Mouse (Mus musculus) liver, embryonic 12.5 days (tissue): ENCODE results near the gene Ell. TPM values are rescaled to one million over a fixed set of nuclear protein-coding genes. Genes with fewer than 3 reads are reported as not detected.

Experiments
- ATAC-seq: fragments of 200-750 bp; cut with Nextera tagmentation; 2 replicates; pipeline ENCODE4 v1.8.0; 2017; ENCODE audit warnings: moderate number of reproducible peaks, mild to moderate bottlenecking, moderate library complexity
- H3K27ac ChIP-seq: fragments of 300-500 bp; sonication (generic); 2 replicates; pipeline ENCODE4 v1.5.1; 2016; ENCODE audit warnings: mild to moderate bottlenecking
- H3K27me3 ChIP-seq: fragments of 300-500 bp; sonication (generic); replicated peaks from 2 replicates; pipeline ENCODE4 v1.6.1; 2016; ENCODE audit warnings: mild to moderate bottlenecking, moderate library complexity
- H3K36me3 ChIP-seq: fragments of 300-500 bp; sonication (generic); 2 replicates; pipeline ENCODE4 v1.6.1; 2016; ENCODE audit warnings: mild to moderate bottlenecking, moderate library complexity
- H3K4me1 ChIP-seq: fragments of 300-500 bp; sonication (generic); 2 replicates; pipeline ENCODE4 v1.6.1; 2016
- H3K4me2 ChIP-seq: fragments of 300-500 bp; sonication (generic); 2 replicates; pipeline ENCODE4 v1.6.1; 2016; ENCODE audit warnings: mild to moderate bottlenecking, moderate library complexity
- H3K4me3 ChIP-seq: fragments of 300-500 bp; sonication (generic); 2 replicates; pipeline ENCODE4 v1.5.1; 2016; ENCODE audit warnings: mild to moderate bottlenecking, moderate library complexity
- H3K9ac ChIP-seq: fragments of 300-500 bp; sonication (generic); 2 replicates; pipeline ENCODE4 v1.6.1; 2016; ENCODE audit warnings: mild to moderate bottlenecking, moderate library complexity
- H3K9me3 ChIP-seq: fragments of 300-500 bp; sonication (generic); replicated peaks from 2 replicates; pipeline ENCODE4 v1.6.1; 2016; ENCODE audit warnings: mild to moderate bottlenecking, moderate library complexity
- WGBS: fragments of 180-500 bp; shearing (Covaris S2); methylation state at CpG from one replicate; pipeline ENCODE4 v1.1.7; 2016; ENCODE audit not compliant: insufficient replicate concordance; 5-methylcytosine and 5-hydroxymethylcytosine counted together
- polyA plus RNA-seq: library from polyadenylated mRNA; unstranded; fragments of >200 nt; fragmentation: Nextera tagmentation; extraction: Ambion mirVana; gene quantifications from 2 replicates; pipeline ENCODE4 v1.2.1, GENCODE M21; 2016

Gene Ell
- polyA plus RNA-seq, 1 experiment from 2014 or later: 13.1 TPM

- Histone ChIP-seq H3K27me3 (no peaks in the 10 kb centered on the region), H3K36me3 (peaks cover 3% of the 10 kb centered on the region; the same call in 1 of the 2 replicates), H3K27ac (peak overlapping the region; percentile 78), H3K9me3 (no peaks in the 10 kb centered on the region), H3K4me2 (peak overlapping the region; percentile 9), H3K4me3 (no peak overlapping the region), H3K4me1 (peaks cover 90% of the 10 kb centered on the region), H3K9ac (no peak overlapping the region; the same call in 1 of the 2 replicates)
- no peak for ATAC-seq
- WGBS: 47% methylated on average over 6 of the region's 6 CpGs
Observed at GRCm38 (mm10) chr8:70544200-70544687, 5.0 kb downstream of the Ell start.

DNA sequence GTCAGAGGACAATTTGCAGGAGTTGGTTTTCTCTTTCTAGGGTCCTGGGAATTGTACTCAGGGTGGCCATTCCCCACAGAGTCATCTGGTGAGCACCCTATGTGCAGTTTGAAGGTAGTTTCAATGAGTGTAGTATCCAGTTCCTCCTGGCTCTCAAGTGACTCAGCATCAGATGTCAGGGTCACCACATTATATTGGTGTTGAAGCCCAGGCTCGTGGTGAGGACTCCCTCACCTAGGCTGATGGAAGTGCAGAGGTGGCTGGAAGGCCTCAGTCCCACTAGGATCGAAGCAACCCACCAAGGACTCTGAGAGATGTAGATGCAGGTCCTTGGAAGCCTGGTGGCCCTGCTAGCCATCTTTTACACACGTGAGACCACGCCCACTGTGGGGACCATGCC lies 7.2 kb downstream of the Ell start:
- 46% methylated on average over 4 of the region's 4 CpGs for WGBS
- peaks cover 90% of the 10 kb centered on the region for H3K4me1 ChIP-seq
- no peaks in the 10 kb centered on the region for H3K27me3 ChIP-seq
- no peak for ATAC-seq
- H3K9ac ChIP-seq: 0 out of 2 replicates have a peak overlapping the region, but pooled peaks have one; percentile 9
- no peak overlapping the region for H3K4me2 ChIP-seq
- no peak overlapping the region for H3K4me3 ChIP-seq
- no peaks in the 10 kb centered on the region for H3K9me3 ChIP-seq
- H3K36me3 ChIP-seq: peaks cover 3% of the 10 kb centered on the region; the same call in 1 of the 2 replicates
- 0 out of 2 replicates have a peak overlapping the region, but pooled peaks have one; percentile 16 for H3K27ac ChIP-seq

DNA sequence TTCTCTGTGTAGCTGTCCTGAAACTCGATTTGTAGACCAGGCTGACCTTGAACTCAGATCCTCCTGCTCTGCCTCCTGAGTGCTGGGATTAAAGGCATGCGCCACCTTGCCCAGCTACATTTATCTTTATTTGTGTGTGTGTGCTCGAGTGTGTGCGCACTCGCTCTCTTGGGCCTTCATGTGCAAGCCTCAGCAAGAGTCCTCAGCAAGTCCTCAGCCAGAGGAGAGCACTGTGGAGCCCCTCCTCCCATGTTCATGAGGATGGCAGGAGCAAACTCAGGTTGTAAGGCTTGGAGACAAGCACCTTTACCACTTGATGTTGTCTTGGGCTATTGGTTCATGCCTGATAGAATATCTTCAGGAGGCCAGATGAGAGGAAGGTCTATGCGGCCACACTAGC lies 8.5 kb downstream of the Ell start:
- peaks cover 91% of the 10 kb centered on the region for H3K4me1 ChIP-seq
- peaks cover 3% of the 10 kb centered on the region; the same call in 1 of the 2 replicates for H3K36me3 ChIP-seq
- H3K4me3 ChIP-seq: no peak overlapping the region
- H3K9me3 ChIP-seq: no peaks in the 10 kb centered on the region
- H3K27me3 ChIP-seq: no peaks in the 10 kb centered on the region
- ATAC-seq: no peak
- no peak overlapping the region for H3K9ac ChIP-seq
- H3K27ac ChIP-seq: no peak overlapping the region
- WGBS: 74% methylated on average over 6 of the region's 6 CpGs
- H3K4me2 ChIP-seq: no peak overlapping the region

- no peak for ATAC-seq
- Histone ChIP-seq H3K4me1 (peaks cover 91% of the 10 kb centered on the region), H3K27me3 (no peaks in the 10 kb centered on the region), H3K9me3 (no peaks in the 10 kb centered on the region), H3K27ac (no peak overlapping the region), H3K9ac (no peak overlapping the region), H3K4me3 (no peak overlapping the region), H3K4me2 (no peak overlapping the region), H3K36me3 (no peaks in the 10 kb centered on the region; the same call in 1 of the 2 replicates)
- 52% methylated on average over 10 of the region's 10 CpGs for WGBS
Observed at GRCm38 (mm10) chr8:70549412-70550184, 10.3 kb downstream of the Ell start.

GRCm38 (mm10) chr8:70551558-70552161 lies 12.4 kb downstream of the Ell start:
- WGBS: 34% methylated on average over 3 of the region's 3 CpGs

DNA sequence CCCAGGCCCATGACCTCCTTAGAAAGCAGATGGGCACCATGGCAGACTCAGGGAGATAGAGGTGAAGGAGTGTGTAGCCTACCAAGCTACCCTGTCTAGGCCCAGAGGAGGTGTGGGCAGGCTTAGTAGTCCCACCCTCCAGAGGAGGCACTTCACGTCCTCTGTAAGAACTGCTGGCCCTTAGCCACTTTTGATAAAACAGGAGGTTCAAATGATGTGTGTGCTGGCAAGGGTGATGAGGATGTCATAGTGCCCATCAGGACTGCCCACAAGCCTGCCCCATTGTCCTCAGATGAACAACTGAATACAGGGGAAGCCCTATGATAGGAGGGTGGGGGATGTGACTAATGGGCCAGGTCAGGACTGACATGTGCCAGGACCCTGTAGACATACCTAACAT lies 13.6 kb downstream of the Ell start:
- 0 out of 2 replicates have a peak overlapping the region, but pooled peaks have one; percentile 20 for H3K27ac ChIP-seq
- no peaks in the 10 kb centered on the region for H3K9me3 ChIP-seq
- 0 out of 2 replicates have a peak, but pooled peaks cover 2% of the 10 kb centered on the region for H3K36me3 ChIP-seq
- no peak overlapping the region for H3K4me2 ChIP-seq
- H3K9ac ChIP-seq: no peak overlapping the region
- H3K4me3 ChIP-seq: no peak overlapping the region
- ATAC-seq: no peak
- H3K4me1 ChIP-seq: peaks cover 89% of the 10 kb centered on the region
- WGBS: 32% methylated on average over 1 of the region's 1 CpGs
- H3K27me3 ChIP-seq: no peaks in the 10 kb centered on the region

More at GRCm38 (mm10) chr8:70551558-70552161, 12.4 kb downstream of the Ell start:
- H3K9ac ChIP-seq: 0 out of 2 replicates have a peak overlapping the region, but pooled peaks have one; percentile 11
- H3K4me2 ChIP-seq: no peak overlapping the region
- ATAC-seq: no peak
- H3K36me3 ChIP-seq: peaks cover 2% of the 10 kb centered on the region; the same call in 1 of the 2 replicates
- peak overlapping the region; percentile 13; the same call in 1 of the 2 replicates for H3K27ac ChIP-seq
- H3K4me3 ChIP-seq: no peak overlapping the region
- no peaks in the 10 kb centered on the region for H3K27me3 ChIP-seq
- peaks cover 89% of the 10 kb centered on the region for H3K4me1 ChIP-seq
- no peaks in the 10 kb centered on the region for H3K9me3 ChIP-seq

- ATAC-seq: no peak
- H3K27ac ChIP-seq: no peak overlapping the region
- H3K4me3 ChIP-seq: no peak overlapping the region
- no peak overlapping the region for H3K9ac ChIP-seq
- peaks cover 89% of the 10 kb centered on the region for H3K4me1 ChIP-seq
- H3K4me2 ChIP-seq: no peak overlapping the region
- 0 out of 2 replicates have a peak, but pooled peaks cover 2% of the 10 kb centered on the region for H3K36me3 ChIP-seq
- H3K27me3 ChIP-seq: no peaks in the 10 kb centered on the region
- H3K9me3 ChIP-seq: no peaks in the 10 kb centered on the region
Observed at GRCm38 (mm10) chr8:70553740-70554139, 14.5 kb downstream of the Ell start.

- H3K36me3 ChIP-seq: 0 out of 2 replicates have a peak, but pooled peaks cover 6% of the 10 kb centered on the region
- no peaks in the 10 kb centered on the region for H3K27me3 ChIP-seq
- H3K9ac ChIP-seq: no peak overlapping the region
- 0 out of 2 replicates have a peak, but pooled peaks have one; percentile 29 for ATAC-seq
- no peak overlapping the region for H3K4me2 ChIP-seq
- H3K4me3 ChIP-seq: no peak overlapping the region
- 66% methylated on average over 4 of the region's 4 CpGs for WGBS
- H3K27ac ChIP-seq: peak overlapping the region; percentile 67
- H3K4me1 ChIP-seq: peaks cover 91% of the 10 kb centered on the region
- H3K9me3 ChIP-seq: no peaks in the 10 kb centered on the region
Observed at GRCm38 (mm10) chr8:70555079-70555747, 16.0 kb downstream of the Ell start.

GRCm38 (mm10) chr8:70558334-70558733 lies 19.1 kb downstream of the Ell start:
- Histone ChIP-seq H3K4me1 (peaks cover 95% of the 10 kb centered on the region), H3K4me3 (no peak overlapping the region), H3K36me3 (0 out of 2 replicates have a peak, but pooled peaks cover 8% of the 10 kb centered on the region), H3K27ac (peak overlapping the region; percentile 12; the same call in 1 of the 2 replicates), H3K9ac (no peak overlapping the region), H3K27me3 (no peaks in the 10 kb centered on the region), H3K9me3 (no peaks in the 10 kb centered on the region), H3K4me2 (no peak overlapping the region)
- WGBS: 17% methylated on average over 4 of the region's 4 CpGs
- no peak for ATAC-seq

GRCm38 (mm10) chr8:70558983-70559382 lies 19.7 kb downstream of the Ell start:
- Histone ChIP-seq H3K4me1 (peaks cover 95% of the 10 kb centered on the region), H3K36me3 (0 out of 2 replicates have a peak, but pooled peaks cover 8% of the 10 kb centered on the region), H3K4me3 (no peak overlapping the region), H3K27ac (peak overlapping the region; percentile 12; the same call in 1 of the 2 replicates), H3K9me3 (no peaks in the 10 kb centered on the region), H3K27me3 (no peaks in the 10 kb centered on the region), H3K9ac (no peak overlapping the region), H3K4me2 (no peak overlapping the region)
- ATAC-seq: no peak
- 58% methylated on average over 3 of the region's 3 CpGs for WGBS

- H3K4me2 ChIP-seq: no peak overlapping the region
- no peak overlapping the region for H3K4me3 ChIP-seq
- H3K9me3 ChIP-seq: no peaks in the 10 kb centered on the region
- H3K27ac ChIP-seq: no peak overlapping the region
- ATAC-seq: no peak; the same call in 1 of the 2 replicates
- H3K36me3 ChIP-seq: 0 out of 2 replicates have a peak, but pooled peaks cover 8% of the 10 kb centered on the region
- no peak overlapping the region for H3K9ac ChIP-seq
- H3K4me1 ChIP-seq: peaks cover 95% of the 10 kb centered on the region
- H3K27me3 ChIP-seq: no peaks in the 10 kb centered on the region
- WGBS: 51% methylated on average over 2 of the region's 2 CpGs
Observed at GRCm38 (mm10) chr8:70560096-70560495, 20.8 kb downstream of the Ell start.
